Mouse (Mus musculus) MEL (cell line): Measurements from ENCODE around the gene Lsamp.

Experiments
- CTCF ChIP-seq, 3 experiments: IDR thresholded peaks in 2 of 3; conservative IDR thresholded peaks in 1 of 3; 2 replicates each; pipeline ENCODE4 v1.5.1; 2011 to 2012; ENCODE audit warnings: low read length in 3 of 3, low read depth in 2 of 3, mild to moderate bottlenecking in 2 of 3, improper control_type of control experiment in 1 of 3, inconsistent platforms in 1 of 3, mixed read lengths in 1 of 3, moderate library complexity in 1 of 3; ENCODE audit not compliant: control insufficient read depth in 1 of 3, insufficient read depth in 1 of 3, poor library complexity in 1 of 3, severe bottlenecking in 1 of 3
- E2F4 ChIP-seq: IDR thresholded peaks from 2 replicates; pipeline ENCODE4 v1.6.1; 2011; ENCODE audit warnings: low read depth, low read length, improper control_type of control experiment, borderline replicate concordance
- EP300 ChIP-seq, 2 experiments: IDR thresholded peaks; 2 replicates each; pipeline ENCODE4 v1.6.1; 2011; ENCODE audit warnings: improper control_type of control experiment in 2 of 2, low read length in 2 of 2, low read depth in 1 of 2, mild to moderate bottlenecking in 1 of 2
- ETS1 ChIP-seq: IDR thresholded peaks from 2 replicates; pipeline ENCODE4 v1.6.1; 2012; ENCODE audit warnings: low read depth, mild to moderate bottlenecking, inconsistent platforms, low read length, improper control_type of control experiment, moderate library complexity
- GABPA ChIP-seq: IDR thresholded peaks from 2 replicates; pipeline ENCODE4 v1.6.1; 2012; ENCODE audit warnings: low read depth, mild to moderate bottlenecking, inconsistent platforms, low read length, improper control_type of control experiment, moderate library complexity
- JUND ChIP-seq: IDR thresholded peaks from 2 replicates; pipeline ENCODE4 v1.6.1; 2011; ENCODE audit warnings: low read depth, mild to moderate bottlenecking, improper control_type of control experiment, low read length
- POLR2A ChIP-seq, 2 experiments: IDR thresholded peaks; 2 replicates each; pipeline ENCODE4 v1.6.1; 2011 to 2012; ENCODE audit warnings: low read length in 2 of 2, mild to moderate bottlenecking in 2 of 2, control low read depth in 1 of 2, improper control_type of control experiment in 1 of 2, low read depth in 1 of 2, moderate library complexity in 1 of 2; ENCODE audit not compliant: control insufficient read depth in 1 of 2, insufficient read depth in 1 of 2, poor library complexity in 1 of 2
- TCF12 ChIP-seq: IDR thresholded peaks from 2 replicates; pipeline ENCODE4 v1.6.1; 2014; ENCODE audit warnings: low read depth, mild to moderate bottlenecking, inconsistent platforms, low read length, improper control_type of control experiment, moderate library complexity
- ZC3H11A ChIP-seq: IDR thresholded peaks from 2 replicates; pipeline ENCODE4 v1.6.1; 2012; ENCODE audit warnings: low read depth, mild to moderate bottlenecking, inconsistent platforms, low read length, improper control_type of control experiment
- ZNF384 ChIP-seq: IDR thresholded peaks from 2 replicates; pipeline ENCODE4 v1.6.1; 2012; ENCODE audit warnings: low read depth, mild to moderate bottlenecking, inconsistent platforms, low read length, improper control_type of control experiment

- TF ChIP-seq CTCF (IDR thresholded peaks at IDR 0.05 in 2 of 3, conservative IDR thresholded peaks at IDR 0.05 in 1 of 3; ENCODE audit: control insufficient read depth in 1 of 3, insufficient read depth in 1 of 3, low read depth in 2 of 3, low read length in 3 of 3, poor library complexity in 1 of 3, severe bottlenecking in 1 of 3) (no peak), JUND (no peak), POLR2A (IDR thresholded peaks at IDR 0.05; ENCODE audit: control insufficient read depth in 1 of 2, insufficient read depth in 1 of 2, low read depth in 1 of 2, low read length in 2 of 2, poor library complexity in 1 of 2) (no peak), ZC3H11A (no peak), EP300 (IDR thresholded peaks at IDR 0.05; ENCODE audit: low read depth in 1 of 2, low read length in 2 of 2) (no peak), ZNF384 (no peak), TCF12 (no peak), E2F4 (no peak), ETS1 (no peak), GABPA (no peak)
Observed at GRCm38 (mm10) chr16:40555608-40556007, 571.4 kb downstream of the Lsamp start.
